Mouse (Mus musculus) hindbrain, embryonic 12.5 days (tissue): ENCODE results near the gene Sfswap. TPM values are rescaled to one million over a fixed set of nuclear protein-coding genes. Genes with fewer than 3 reads are reported as not detected.

ENCODE experiments used
- ATAC-seq: fragments of 200-750 bp; cut with Nextera tagmentation; 2 replicates; pipeline ENCODE4 v1.8.0; 2017; ENCODE audit warnings: moderate TSS enrichment; ENCODE audit not compliant: low FRiP score
- H3K27ac ChIP-seq: fragments of 300-500 bp; sonication (generic); 2 replicates; pipeline ENCODE4 v1.5.1; 2016; ENCODE audit warnings: mild to moderate bottlenecking
- H3K27me3 ChIP-seq: fragments of 300-500 bp; sonication (generic); 2 replicates; pipeline ENCODE4 v1.6.1; 2016; ENCODE audit warnings: mild to moderate bottlenecking
- H3K36me3 ChIP-seq: fragments of 300-500 bp; sonication (generic); 2 replicates; pipeline ENCODE4 v1.6.1; 2016; ENCODE audit warnings: mild to moderate bottlenecking
- H3K4me1 ChIP-seq: fragments of 300-500 bp; sonication (generic); 2 replicates; pipeline ENCODE4 v1.6.1; 2016
- H3K4me2 ChIP-seq: fragments of 300-500 bp; sonication (generic); replicated peaks from 2 replicates; pipeline ENCODE4 v1.6.1; 2016; ENCODE audit warnings: mild to moderate bottlenecking
- H3K4me3 ChIP-seq: fragments of 300-500 bp; sonication (generic); 2 replicates; pipeline ENCODE4 v1.5.1; 2016; ENCODE audit warnings: mild to moderate bottlenecking
- H3K9ac ChIP-seq: fragments of 300-500 bp; sonication (generic); 2 replicates; pipeline ENCODE4 v1.6.1; 2016; ENCODE audit warnings: mild to moderate bottlenecking, moderate library complexity
- H3K9me3 ChIP-seq: fragments of 300-500 bp; sonication (generic); replicated peaks from 2 replicates; pipeline ENCODE4 v1.6.1; 2016; ENCODE audit warnings: mild to moderate bottlenecking
- WGBS: fragments of 180-500 bp; shearing (Covaris S2); methylation state at CpG from one replicate; pipeline ENCODE4 v1.1.7; 2016; 5-methylcytosine and 5-hydroxymethylcytosine counted together
- polyA plus RNA-seq: library from polyadenylated mRNA; unstranded; fragments of >200 nt; fragmentation: Nextera tagmentation; extraction: Ambion mirVana; gene quantifications from 2 replicates; pipeline ENCODE4 v1.2.1, GENCODE M21; 2016

The Sfswap gene
- polyA plus RNA-seq, 1 experiment from 2014 or later: 60.7 TPM

DNA sequence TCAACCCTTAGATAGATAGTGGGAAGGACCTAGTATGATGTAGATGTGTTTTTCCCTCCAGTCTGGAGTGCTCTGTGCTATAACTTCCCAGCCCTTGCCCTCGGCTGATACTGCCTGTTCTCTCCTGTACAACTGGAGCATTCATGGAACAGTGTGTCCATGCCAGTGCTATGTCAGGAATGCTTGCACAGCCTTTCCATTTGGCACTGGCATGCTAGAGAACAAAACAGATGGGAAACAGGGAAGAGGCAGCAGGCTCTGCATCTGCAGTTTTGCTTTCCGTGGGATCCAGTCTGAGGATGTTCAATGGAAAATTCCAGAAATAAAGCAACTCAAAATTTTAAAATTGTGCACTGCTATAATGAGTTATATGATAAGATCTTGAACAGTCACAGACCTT is 33.5 kb downstream of the Sfswap start:
- H3K27ac ChIP-seq: no peak overlapping the region
- ATAC-seq: no peak
- no peaks in the 10 kb centered on the region for H3K27me3 ChIP-seq
- no peak overlapping the region for H3K9ac ChIP-seq
- H3K9me3 ChIP-seq: no peaks in the 10 kb centered on the region
- peaks cover 57% of the 10 kb centered on the region for H3K36me3 ChIP-seq
- WGBS: 90% methylated on average over 2 of the region's 2 CpGs
- H3K4me2 ChIP-seq: no peak overlapping the region
- H3K4me1 ChIP-seq: no peaks in the 10 kb centered on the region
- no peak overlapping the region for H3K4me3 ChIP-seq

DNA sequence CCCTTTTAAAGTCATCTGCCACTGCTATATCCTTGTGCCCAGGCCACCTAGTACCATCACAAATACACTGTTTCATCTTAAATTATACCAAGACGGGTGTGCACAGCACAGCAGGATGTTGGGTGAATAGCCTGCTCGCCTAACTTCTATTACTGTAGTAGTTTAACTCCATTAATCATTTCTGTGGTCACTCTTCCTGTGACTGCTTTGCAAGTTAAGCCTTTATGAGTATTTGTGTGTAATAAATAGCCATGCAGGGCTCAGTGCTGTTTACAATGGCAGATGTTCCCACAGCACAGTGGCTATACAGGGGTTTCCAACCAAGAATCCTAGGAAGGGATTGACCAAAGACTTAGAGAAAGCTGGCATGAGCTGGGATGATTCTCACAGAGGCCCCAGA is 34.0 kb downstream of the Sfswap start:
- peaks cover 58% of the 10 kb centered on the region for H3K36me3 ChIP-seq

DNA sequence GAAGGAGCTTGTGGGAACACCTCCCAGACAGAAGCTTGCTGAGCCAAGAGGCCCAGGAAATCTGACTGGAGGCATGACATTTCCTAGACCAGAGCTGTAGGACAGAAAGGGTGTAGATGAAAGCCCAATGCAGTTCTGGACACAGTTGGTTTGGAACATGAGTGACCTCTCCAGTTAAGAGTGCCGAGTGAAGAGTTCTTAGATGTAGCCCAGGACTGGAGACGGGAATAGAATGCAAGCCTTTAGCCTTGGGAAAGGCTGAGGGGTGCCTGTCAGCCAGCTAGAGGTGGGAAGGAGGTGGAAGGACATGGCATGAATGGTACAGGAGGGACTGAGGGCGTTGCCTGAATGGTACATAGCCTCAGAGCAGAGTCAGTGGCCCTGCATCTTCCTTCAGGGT is 34.4 kb downstream of the Sfswap start:
- no peak overlapping the region for H3K9ac ChIP-seq
- peaks cover 59% of the 10 kb centered on the region for H3K36me3 ChIP-seq
- no peaks in the 10 kb centered on the region for H3K9me3 ChIP-seq
- ATAC-seq: no peak
- H3K27me3 ChIP-seq: no peaks in the 10 kb centered on the region
- no peak overlapping the region for H3K4me3 ChIP-seq
- 97% methylated on average over 3 of the region's 3 CpGs for WGBS
- no peak overlapping the region for H3K27ac ChIP-seq
- no peak overlapping the region for H3K4me2 ChIP-seq
- no peaks in the 10 kb centered on the region for H3K4me1 ChIP-seq

More for the DNA sequence above, 34.0 kb downstream of the Sfswap start:
- no peaks in the 10 kb centered on the region for H3K27me3 ChIP-seq
- no peaks in the 10 kb centered on the region for H3K9me3 ChIP-seq
- H3K4me2 ChIP-seq: no peak overlapping the region
- ATAC-seq: no peak
- 93% methylated on average over 2 of the region's 2 CpGs for WGBS
- no peak overlapping the region for H3K27ac ChIP-seq
- H3K4me1 ChIP-seq: no peaks in the 10 kb centered on the region
- H3K9ac ChIP-seq: no peak overlapping the region
- H3K4me3 ChIP-seq: no peak overlapping the region

DNA sequence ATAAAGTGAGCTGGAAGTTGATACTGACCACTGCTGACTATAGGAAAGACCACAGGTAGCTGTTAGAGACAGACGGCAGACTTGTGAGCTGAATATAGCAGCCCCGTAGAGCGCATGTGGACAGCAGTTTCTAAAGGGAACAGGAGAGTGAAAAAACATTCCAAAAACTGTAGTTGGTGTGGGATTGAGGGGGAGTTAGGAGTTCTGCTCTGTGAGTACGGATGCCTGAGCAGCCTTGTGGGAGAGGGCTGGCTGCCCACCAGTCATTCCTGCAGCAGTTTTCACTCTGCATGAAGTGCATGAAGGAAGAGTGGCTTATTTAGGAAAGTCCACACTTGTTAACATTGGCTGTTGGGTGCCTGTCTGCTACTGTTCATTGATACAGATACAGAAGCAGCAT is 37.8 kb downstream of the Sfswap start:
- H3K4me2 ChIP-seq: no peak overlapping the region
- peaks cover 72% of the 10 kb centered on the region for H3K36me3 ChIP-seq
- H3K4me3 ChIP-seq: no peak overlapping the region
- H3K4me1 ChIP-seq: no peaks in the 10 kb centered on the region
- no peak overlapping the region for H3K27ac ChIP-seq
- 89% methylated on average over 4 of the region's 4 CpGs for WGBS
- no peaks in the 10 kb centered on the region for H3K9me3 ChIP-seq
- ATAC-seq: no peak
- H3K9ac ChIP-seq: no peak overlapping the region
- H3K27me3 ChIP-seq: no peaks in the 10 kb centered on the region

DNA sequence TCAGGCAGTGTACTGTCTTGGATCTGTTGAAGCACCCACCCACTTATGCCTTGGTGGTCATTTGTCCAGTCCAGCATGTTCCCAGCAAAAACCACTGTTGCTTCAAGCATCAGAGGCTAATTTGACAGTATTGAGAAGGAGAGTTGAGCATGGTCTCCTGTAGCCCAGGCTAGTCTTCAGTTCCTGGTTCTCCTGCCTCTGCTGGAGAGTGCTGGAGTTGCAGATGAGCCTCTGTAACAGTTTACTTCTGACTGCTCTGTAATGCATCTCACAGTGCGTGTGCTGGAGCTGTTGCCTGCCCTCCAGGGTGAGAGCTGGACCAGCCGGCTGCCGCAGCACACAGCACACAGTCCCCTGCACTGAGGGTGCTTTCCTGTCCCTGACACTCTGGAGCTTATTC is 41.2 kb downstream of the Sfswap start:
- no peak for ATAC-seq
- no peak overlapping the region for H3K9ac ChIP-seq
- H3K4me2 ChIP-seq: no peak overlapping the region
- no peaks in the 10 kb centered on the region for H3K27me3 ChIP-seq
- no peaks in the 10 kb centered on the region for H3K9me3 ChIP-seq
- no peak overlapping the region for H3K4me3 ChIP-seq
- WGBS: 92% methylated on average over 3 of the region's 3 CpGs
- H3K27ac ChIP-seq: no peak overlapping the region
- peaks cover 77% of the 10 kb centered on the region for H3K36me3 ChIP-seq
- no peaks in the 10 kb centered on the region for H3K4me1 ChIP-seq

DNA sequence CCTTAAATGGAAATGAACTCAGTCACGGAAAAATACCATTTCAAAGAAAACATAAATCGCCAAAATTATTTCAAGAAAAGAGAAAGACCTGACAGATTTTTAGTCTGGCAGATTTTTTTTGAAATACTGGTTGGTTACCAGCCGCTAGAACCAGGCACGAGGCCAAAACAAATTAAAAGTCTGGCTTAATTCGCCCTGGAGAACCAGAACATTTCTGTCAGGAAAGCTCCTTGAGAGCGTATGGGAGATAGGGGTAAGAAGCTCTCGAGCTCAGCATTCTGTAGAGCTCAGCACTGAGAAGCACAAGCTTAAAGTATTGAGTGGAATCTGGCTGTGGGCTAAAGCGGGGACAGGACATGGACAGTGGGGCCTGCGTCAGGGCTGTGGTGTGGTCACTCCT is 44.8 kb downstream of the Sfswap start:
- Histone ChIP-seq H3K27ac (no peak overlapping the region), H3K9me3 (no peaks in the 10 kb centered on the region), H3K36me3 (peaks cover 91% of the 10 kb centered on the region), H3K4me2 (no peak overlapping the region), H3K4me3 (no peak overlapping the region), H3K4me1 (no peaks in the 10 kb centered on the region), H3K27me3 (no peaks in the 10 kb centered on the region), H3K9ac (no peak overlapping the region)
- 92% methylated on average over 9 of the region's 9 CpGs for WGBS
- no peak for ATAC-seq

DNA sequence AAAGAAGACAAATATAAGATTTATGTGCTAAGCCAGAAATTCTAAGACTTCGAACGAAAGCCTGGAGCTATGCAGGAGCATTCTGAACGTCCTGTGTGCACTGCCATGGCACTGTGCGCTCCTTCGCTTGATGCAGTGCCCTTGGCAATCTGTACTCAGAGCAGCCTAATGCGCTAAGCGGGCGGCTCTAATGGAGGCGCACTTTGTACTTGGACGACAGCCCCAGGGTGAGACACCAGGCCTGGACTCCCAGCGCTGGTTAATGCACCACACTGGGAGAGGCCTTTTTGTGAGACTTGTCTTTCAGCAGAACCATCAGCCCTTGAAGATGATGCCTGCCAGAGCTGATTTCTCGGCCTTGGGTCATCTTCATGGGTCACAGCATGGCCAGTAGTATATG is 48.7 kb downstream of the Sfswap start:
- ATAC-seq: no peak
- H3K27me3 ChIP-seq: no peaks in the 10 kb centered on the region
- H3K4me3 ChIP-seq: no peak overlapping the region
- no peaks in the 10 kb centered on the region for H3K9me3 ChIP-seq
- no peak overlapping the region for H3K9ac ChIP-seq
- H3K27ac ChIP-seq: no peak overlapping the region
- WGBS: 94% methylated on average over 12 of the region's 12 CpGs
- no peaks in the 10 kb centered on the region for H3K4me1 ChIP-seq
- no peak overlapping the region for H3K4me2 ChIP-seq
- peaks cover 96% of the 10 kb centered on the region for H3K36me3 ChIP-seq

DNA sequence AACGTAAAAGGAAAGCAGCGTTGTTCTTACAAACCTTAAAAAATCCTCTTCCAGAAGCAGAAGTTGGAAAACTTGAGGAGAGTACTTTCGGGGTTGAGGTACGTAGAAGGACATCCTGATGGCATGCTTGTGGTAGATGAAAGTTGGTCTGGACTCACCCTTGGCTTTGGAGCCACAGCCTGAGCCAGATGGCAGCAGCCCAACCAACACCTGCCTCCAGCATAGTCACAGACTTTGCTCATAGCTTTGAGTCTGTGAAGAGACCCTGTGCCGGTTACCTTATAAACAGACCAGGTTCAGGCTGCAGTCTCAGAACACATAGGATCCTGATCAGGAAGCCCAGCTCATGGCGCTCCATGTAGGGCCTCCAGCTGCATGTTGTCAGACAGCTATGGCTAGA is 49.8 kb downstream of the Sfswap start:
- no peak for ATAC-seq
- no peaks in the 10 kb centered on the region for H3K27me3 ChIP-seq
- no peak overlapping the region for H3K4me2 ChIP-seq
- no peaks in the 10 kb centered on the region for H3K4me1 ChIP-seq
- H3K36me3 ChIP-seq: peaks cover 98% of the 10 kb centered on the region
- H3K27ac ChIP-seq: no peak overlapping the region
- H3K9me3 ChIP-seq: no peaks in the 10 kb centered on the region
- H3K9ac ChIP-seq: no peak overlapping the region
- no peak overlapping the region for H3K4me3 ChIP-seq
- WGBS: 98% methylated on average over 6 of the region's 6 CpGs

DNA sequence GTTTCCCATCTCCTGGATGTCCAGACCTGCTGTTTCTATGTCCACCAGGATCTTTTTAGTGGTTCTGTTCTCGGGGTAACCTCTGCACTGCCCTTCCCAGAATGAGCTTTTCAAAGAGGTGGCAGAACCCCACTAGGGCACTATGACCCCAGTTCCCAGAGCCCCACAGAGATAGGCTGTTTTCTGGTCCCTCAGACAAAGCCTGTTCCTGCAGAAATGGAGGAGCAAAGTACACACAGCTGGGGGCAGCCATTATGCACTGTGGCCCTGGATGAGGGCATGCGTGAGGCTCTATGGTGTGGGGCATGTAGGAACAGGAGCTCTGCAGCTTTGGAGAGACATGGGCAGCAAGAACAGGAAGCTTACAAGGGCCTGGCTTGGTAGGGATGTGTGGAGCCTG is 51.0 kb downstream of the Sfswap start:
- Histone ChIP-seq H3K9ac (no peak overlapping the region), H3K4me1 (no peaks in the 10 kb centered on the region), H3K36me3 (peaks cover 98% of the 10 kb centered on the region), H3K4me3 (no peak overlapping the region), H3K4me2 (no peak overlapping the region), H3K27ac (no peak overlapping the region), H3K9me3 (no peaks in the 10 kb centered on the region), H3K27me3 (no peaks in the 10 kb centered on the region)
- ATAC-seq: no peak
- WGBS: 92% methylated on average over 2 of the region's 2 CpGs

DNA sequence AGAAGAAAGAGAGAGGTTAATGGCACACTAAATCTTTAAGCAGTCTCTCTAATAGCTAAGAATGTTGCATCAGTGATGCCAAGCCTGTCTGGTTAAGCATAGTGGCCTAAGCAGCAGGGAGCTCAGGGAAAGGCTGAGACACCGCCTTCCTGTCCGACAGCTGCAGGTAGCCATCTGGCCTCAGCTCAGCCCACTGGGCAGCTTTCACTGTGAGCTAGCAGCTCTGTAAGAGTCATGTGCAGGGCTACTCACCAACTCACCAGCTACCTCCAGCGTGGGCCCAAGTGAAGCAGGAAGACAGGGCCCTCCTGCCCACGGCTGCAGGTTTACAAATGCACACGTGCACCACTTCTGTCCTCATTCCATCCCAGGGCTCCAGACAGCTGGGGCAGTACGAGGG is 52.6 kb downstream of the Sfswap start:
- H3K27ac ChIP-seq: no peak overlapping the region
- no peaks in the 10 kb centered on the region for H3K4me1 ChIP-seq
- H3K9me3 ChIP-seq: no peaks in the 10 kb centered on the region
- WGBS: 95% methylated on average over 6 of the region's 6 CpGs
- H3K36me3 ChIP-seq: peaks cover 95% of the 10 kb centered on the region
- no peak for ATAC-seq
- H3K4me2 ChIP-seq: no peak overlapping the region
- H3K27me3 ChIP-seq: no peaks in the 10 kb centered on the region
- no peak overlapping the region for H3K4me3 ChIP-seq
- H3K9ac ChIP-seq: no peak overlapping the region

DNA sequence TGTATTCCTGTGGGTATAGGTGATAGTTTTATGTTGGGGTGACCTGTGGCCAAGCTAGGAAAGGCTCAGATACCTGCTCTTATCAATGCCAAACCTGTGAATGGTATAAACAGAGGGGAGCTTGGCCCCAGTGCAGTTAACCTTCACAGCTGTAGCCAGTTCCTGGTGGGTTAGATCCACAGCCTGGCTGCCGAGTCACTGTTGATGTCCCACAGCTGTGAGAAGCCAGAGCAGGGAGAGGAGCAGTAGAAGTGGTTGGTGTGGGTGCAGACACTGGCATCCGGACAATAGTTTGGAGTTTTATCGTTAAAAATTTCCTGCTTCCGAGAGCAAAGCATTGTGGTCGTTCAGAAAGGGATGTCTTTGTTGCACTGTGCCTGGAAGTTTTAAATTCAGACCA is 57.6 kb downstream of the Sfswap start:
- WGBS: 90% methylated on average over 5 of the region's 5 CpGs
- Histone ChIP-seq H3K4me1 (no peaks in the 10 kb centered on the region), H3K4me3 (no peak overlapping the region), H3K27ac (no peak overlapping the region), H3K9me3 (no peaks in the 10 kb centered on the region), H3K4me2 (no peak overlapping the region), H3K36me3 (peaks cover 92% of the 10 kb centered on the region), H3K27me3 (no peaks in the 10 kb centered on the region), H3K9ac (no peak overlapping the region)
- ATAC-seq: no peak

DNA sequence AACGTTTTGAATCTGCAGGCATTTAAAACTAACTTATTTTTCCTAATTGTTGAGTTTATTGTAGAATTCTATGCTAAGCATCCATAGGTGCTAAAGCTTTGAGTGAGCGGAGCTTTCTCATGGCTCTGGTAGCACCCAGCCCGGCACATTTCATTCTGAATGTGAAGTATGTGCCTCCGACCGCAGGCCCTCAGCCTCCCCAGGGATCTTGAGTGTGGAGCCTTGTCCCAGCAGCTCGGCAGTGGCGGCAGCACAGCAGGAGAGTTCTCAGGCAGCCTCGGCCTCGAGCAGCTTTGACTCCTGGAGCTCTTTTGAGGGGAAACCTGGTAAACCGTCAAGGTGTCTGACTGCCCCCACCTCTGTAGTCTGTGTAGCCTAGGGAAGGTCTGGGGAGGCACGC is 58.3 kb downstream of the Sfswap start:
- ATAC-seq: no peak
- no peaks in the 10 kb centered on the region for H3K27me3 ChIP-seq
- H3K4me2 ChIP-seq: no peak overlapping the region
- WGBS: 70% methylated on average over 11 of the region's 11 CpGs
- no peaks in the 10 kb centered on the region for H3K9me3 ChIP-seq
- H3K9ac ChIP-seq: no peak overlapping the region
- no peak overlapping the region for H3K27ac ChIP-seq
- H3K4me3 ChIP-seq: no peak overlapping the region
- peaks cover 92% of the 10 kb centered on the region for H3K36me3 ChIP-seq
- H3K4me1 ChIP-seq: no peaks in the 10 kb centered on the region

DNA sequence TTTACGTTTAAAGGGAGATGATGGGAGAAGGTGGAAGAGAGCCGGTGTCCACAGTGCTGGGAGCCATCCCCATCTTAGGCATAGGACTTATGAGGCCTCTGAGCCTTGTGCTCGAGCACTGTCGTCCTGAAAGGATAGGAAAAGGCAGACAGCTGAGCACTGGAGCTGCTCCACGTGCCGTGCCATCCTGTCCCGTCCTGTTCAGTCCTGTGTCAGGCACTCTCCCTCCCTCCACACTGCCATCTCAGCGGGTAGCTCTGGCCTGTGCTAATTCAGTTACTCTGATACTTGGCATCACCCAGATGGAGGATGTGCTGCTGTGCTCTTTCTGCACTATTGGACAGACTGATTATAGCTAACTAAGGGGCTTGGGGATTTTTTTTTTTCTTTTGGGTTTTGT is 61.3 kb downstream of the Sfswap start:
- WGBS: 92% methylated on average over 8 of the region's 8 CpGs
- H3K9ac ChIP-seq: no peak overlapping the region
- ATAC-seq: no peak
- H3K4me3 ChIP-seq: no peak overlapping the region
- peaks cover 85% of the 10 kb centered on the region for H3K36me3 ChIP-seq
- H3K4me1 ChIP-seq: no peaks in the 10 kb centered on the region
- H3K9me3 ChIP-seq: no peaks in the 10 kb centered on the region
- no peaks in the 10 kb centered on the region for H3K27me3 ChIP-seq
- no peak overlapping the region for H3K4me2 ChIP-seq
- H3K27ac ChIP-seq: no peak overlapping the region

DNA sequence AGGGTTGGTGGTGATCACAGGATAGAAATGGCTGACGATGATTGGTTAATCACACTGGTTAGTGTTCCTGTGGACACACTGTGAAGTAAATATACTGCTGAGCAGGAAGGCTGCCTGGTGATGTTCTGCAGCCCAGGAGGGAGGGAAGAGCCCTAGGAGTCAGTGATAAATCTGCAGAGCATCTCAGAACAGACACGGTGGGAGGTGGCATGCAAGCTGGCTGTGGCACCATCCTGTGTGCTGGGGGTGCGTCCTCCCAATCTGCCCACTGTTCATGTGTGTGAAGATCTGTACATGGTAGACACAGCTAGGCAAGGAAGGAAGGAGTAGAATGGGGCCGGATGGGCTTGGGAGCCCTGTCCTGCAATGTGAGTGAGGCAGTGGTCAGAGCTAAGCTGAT is 67.6 kb downstream of the Sfswap start:
- H3K36me3 ChIP-seq: peaks cover 83% of the 10 kb centered on the region
- H3K9ac ChIP-seq: no peak overlapping the region
- no peaks in the 10 kb centered on the region for H3K4me1 ChIP-seq
- no peaks in the 10 kb centered on the region for H3K9me3 ChIP-seq
- no peak overlapping the region for H3K4me3 ChIP-seq
- WGBS: 97% methylated on average over 4 of the region's 4 CpGs
- no peak overlapping the region for H3K4me2 ChIP-seq
- H3K27ac ChIP-seq: no peak overlapping the region
- no peak for ATAC-seq
- no peaks in the 10 kb centered on the region for H3K27me3 ChIP-seq
